Mouse (Mus musculus): ENCODE data around the gene Hpn.

DNA sequence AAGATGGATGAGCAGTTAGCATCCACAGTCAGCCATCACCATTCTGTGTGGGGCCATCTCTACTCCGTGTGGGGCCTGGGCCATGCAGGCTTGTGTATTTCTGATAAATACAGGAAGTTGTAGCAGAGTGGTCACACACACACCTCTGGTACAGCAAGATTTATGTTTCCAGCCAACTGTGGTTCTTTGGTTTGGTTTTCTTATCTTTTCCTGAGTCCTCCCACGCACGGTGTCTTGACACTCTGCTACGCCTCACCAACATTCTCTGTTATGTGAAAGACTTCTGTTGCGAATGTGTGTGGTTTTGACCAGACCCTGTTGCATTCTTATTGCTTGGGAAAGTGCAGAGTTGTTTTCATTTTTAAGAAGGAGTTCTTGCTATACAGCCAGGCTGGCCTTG, 45.7 kb upstream of the Hpn start:
- TF ChIP-seq CTCF (conservative IDR thresholded peaks at IDR 0.05; ENCODE audit: low read length) (no peak), NANOG (IDR thresholded peaks at IDR 0.05; ENCODE audit: borderline replicate concordance, low read length) (no peak), POU5F1 (IDR thresholded peaks at IDR 0.05; ENCODE audit: borderline replicate concordance, low read length) (no peak)
